Mouse (Mus musculus): ENCODE data around the gene Lingo2. TPM values are rescaled to one million over a fixed set of nuclear protein-coding genes. Genes with fewer than 3 reads are reported as not detected.
"Not testable (repeated sequence)": the region's sequence is repeated elsewhere in the genome, so short reads cannot be mapped to it uniquely, and the experiment has no call there.

The Lingo2 gene
- total and polyA plus RNA-seq, 3 experiments: not detected

GRCm38 (mm10) chr4:35694360-35695136 is 1257.0 kb downstream of the Lingo2 start:
- no peaks in the 10 kb centered on the region for H3K36me3 ChIP-seq (replicated peaks in 1 of 2; ENCODE audit: control insufficient read depth in 1 of 2, insufficient read depth in 1 of 2, low read length in 1 of 2)
- no peaks in the 10 kb centered on the region for H3K4me1 ChIP-seq (ENCODE audit: control insufficient read depth in 1 of 2, insufficient read depth in 2 of 2)
- no peak overlapping the region for H3K9ac ChIP-seq (ENCODE audit: insufficient read depth, low read depth)
- in situ Hi-C loops (cut with MboI; ENCODE audit: low pct_ligation_motif_present, low pct_unique_long_range_greater_than_20kb, low sequenced_read_pairs): no loop called here
- H3K27me3 ChIP-seq (replicated peaks): no peaks in the 10 kb centered on the region
- H3K79me2 ChIP-seq (replicated peaks; ENCODE audit: control insufficient read depth, extremely low read depth, insufficient read depth, poor library complexity, severe bottlenecking): no peaks in the 10 kb centered on the region
- TF ChIP-seq POLR2AphosphoS2 (IDR thresholded peaks at IDR 0.05; ENCODE audit: low read depth, low read length) (no peak), ZC3H11A (IDR thresholded peaks at IDR 0.05; ENCODE audit: low read depth, low read length) (no peak), ZKSCAN1 (IDR thresholded peaks at IDR 0.05; ENCODE audit: borderline replicate concordance, low read depth, low read length) (no peak)
- H3K4me2 ChIP-seq (ENCODE audit: insufficient read depth, low read depth, poor library complexity, severe bottlenecking): no peak overlapping the region
- no peaks in the 10 kb centered on the region for H3K9me3 ChIP-seq (replicated peaks; ENCODE audit: low read length)
- dilution Hi-C loops (cut with MboI; ENCODE audit: extremely low pct_ligation_motif_present, extremely low pct_unique_long_range_greater_than_20kb, low sequenced_read_pairs): no loop called here
- no peak overlapping the region for H3K27ac ChIP-seq (ENCODE audit: insufficient read depth, low read depth)
- DNase-seq (ENCODE audit: extremely low read depth): no peak
- H3K4me3 ChIP-seq (replicated peaks in 1 of 3; ENCODE audit: low read depth in 2 of 3, low read length in 2 of 3, poor library complexity in 1 of 3): no peak overlapping the region

- TF ChIP-seq JUN (IDR thresholded peaks at IDR 0.05; ENCODE audit: insufficient read depth, low read depth, low read length) (no peak), CHD1 (IDR thresholded peaks at IDR 0.05; ENCODE audit: low read depth, low read length) (no peak), MYC (IDR thresholded peaks at IDR 0.05; ENCODE audit: low read depth, low read length) (no peak), ZMIZ1 (IDR thresholded peaks at IDR 0.05; ENCODE audit: low read depth, low read length) (no peak), CHD2 (IDR thresholded peaks at IDR 0.05; ENCODE audit: low read length) (no peak), ZKSCAN1 (IDR thresholded peaks at IDR 0.05; ENCODE audit: borderline replicate concordance, low read depth, low read length) (no peak), ETS1 (conservative IDR thresholded peaks at IDR 0.05; ENCODE audit: low read depth, low read length) (no peak), POLR2A (IDR thresholded peaks at IDR 0.05; ENCODE audit: low read depth, low read length) (no peak), ELF1 (IDR thresholded peaks at IDR 0.05; ENCODE audit: low read depth, low read length) (no peak), RAD21 (IDR thresholded peaks at IDR 0.05; ENCODE audit: low read depth, low read length) (no peak), MAZ (IDR thresholded peaks at IDR 0.05; ENCODE audit: low read depth, low read length) (no peak), MXI1 (IDR thresholded peaks at IDR 0.05; ENCODE audit: low read depth, low read length) (no peak), KAT2A (IDR thresholded peaks at IDR 0.05; ENCODE audit: insufficient replicate concordance, low read length) (no peak), EP300 (IDR thresholded peaks at IDR 0.05; ENCODE audit: low read length) (no peak), UBTF (IDR thresholded peaks at IDR 0.05; ENCODE audit: low read depth, low read length) (no peak), TBP (conservative IDR thresholded peaks at IDR 0.05; ENCODE audit: low read depth, low read length) (no peak)
- in situ Hi-C loops (cut with MboI; ENCODE audit: low pct_ligation_motif_present, low pct_unique_long_range_greater_than_20kb, low sequenced_read_pairs) (no loop called here), dilution Hi-C loops (cut with MboI; ENCODE audit: extremely low pct_ligation_motif_present, extremely low pct_unique_long_range_greater_than_20kb, low sequenced_read_pairs) (no loop called here)
- Histone ChIP-seq H3K79me2 (replicated peaks; ENCODE audit: control insufficient read depth, extremely low read depth, insufficient read depth, poor library complexity, severe bottlenecking) (no peaks in the 10 kb centered on the region), H3K4me1 (ENCODE audit: control insufficient read depth in 1 of 2, insufficient read depth in 2 of 2) (no peaks in the 10 kb centered on the region), H3K36me3 (replicated peaks in 1 of 2; ENCODE audit: control insufficient read depth in 1 of 2, insufficient read depth in 1 of 2, low read length in 1 of 2) (no peaks in the 10 kb centered on the region), H3K4me2 (ENCODE audit: insufficient read depth, low read depth, poor library complexity, severe bottlenecking) (no peak overlapping the region), H3K27me3 (replicated peaks) (no peaks in the 10 kb centered on the region), H3K27ac (ENCODE audit: insufficient read depth, low read depth) (no peak overlapping the region), H3K4me3 (replicated peaks in 1 of 3; ENCODE audit: low read depth in 2 of 3, low read length in 2 of 3, poor library complexity in 1 of 3) (no peak overlapping the region), H3K9me3 (replicated peaks; ENCODE audit: low read length) (no peaks in the 10 kb centered on the region), H3K9ac (ENCODE audit: insufficient read depth, low read depth) (no peak overlapping the region)
- no peak for DNase-seq (ENCODE audit: extremely low read depth)
Observed at GRCm38 (mm10) chr4:35690521-35690920, 1261.0 kb downstream of the Lingo2 start.

- dilution Hi-C loops (cut with MboI; ENCODE audit: extremely low pct_ligation_motif_present, extremely low pct_unique_long_range_greater_than_20kb, low sequenced_read_pairs); H3K36me3 ChIP-seq (replicated peaks in 1 of 2; ENCODE audit: control insufficient read depth in 1 of 2, insufficient read depth in 1 of 2, low read length in 1 of 2); H3K4me2 ChIP-seq (ENCODE audit: insufficient read depth, low read depth, poor library complexity, severe bottlenecking); in situ Hi-C loops (cut with MboI; ENCODE audit: low pct_ligation_motif_present, low pct_unique_long_range_greater_than_20kb, low sequenced_read_pairs); H3K9me3 ChIP-seq (replicated peaks; ENCODE audit: low read length); H3K79me2 ChIP-seq (replicated peaks; ENCODE audit: control insufficient read depth, extremely low read depth, insufficient read depth, poor library complexity, severe bottlenecking); H3K4me1 ChIP-seq (ENCODE audit: control insufficient read depth in 1 of 2, insufficient read depth in 2 of 2); H3K9ac ChIP-seq (ENCODE audit: insufficient read depth, low read depth); H3K4me3 ChIP-seq (replicated peaks in 1 of 3; ENCODE audit: low read depth in 2 of 3, low read length in 2 of 3, poor library complexity in 1 of 3); H3K27ac ChIP-seq (ENCODE audit: insufficient read depth, low read depth); H3K27me3 ChIP-seq (replicated peaks); DNase-seq (ENCODE audit: extremely low read depth): not testable (repeated sequence)
Observed at GRCm38 (mm10) chr4:35688498-35689240, 1262.9 kb downstream of the Lingo2 start.
